ENCODE assay signal across 8 mouse cellular contexts in genomic region chr17:24803952-24804951, GRCm38 (mm10). TPM values are rescaled to one million over a fixed set of nuclear protein-coding genes. Genes with fewer than 3 reads are reported as not detected.
A peak's percentile ranks its signal among the peaks of the same experiment; 100 is the strongest.
DNase-seq lines count a peak whose midpoint lies in the region; ATAC-seq and TF ChIP-seq lines count a peak whose summit lies in the region.

Gene Meiob (plus strand): TSS chr17:24804289.

- DNase-seq in A20 (ENCODE audit: low read depth, low spot score) = peak; percentile 93
- DNase-seq in adrenal gland, adult 8-10 months = peak; percentile 56
- DNase-seq in embryonic facial prominence, embryonic 10.5 days (ENCODE audit: low spot score) = peak; percentile 91
- peak; percentile 91 for DNase-seq in heart, embryonic 10.5 days (ENCODE audit: low spot score)
- DNase-seq in kidney, adult 9 months = peak; percentile 76
- DNase-seq in liver, embryonic 14.5 days (ENCODE audit: low read depth in 3 of 3, low spot score in 3 of 3) = peak; percentile 62 to 65 (median 63)
- DNase-seq in neural tube, embryonic 10.5 days (ENCODE audit: extremely low spot score, low spot score) = peak; percentile 87
- DNase-seq in stomach, postnatal 0 days (ENCODE audit: low spot score) = peak; percentile 78

- H3K4me3 ChIP-seq in embryonic facial prominence, embryonic 10.5 days = peak within 1 kb of the TSS; percentile 74
- peak within 1 kb of the TSS; percentile 77 for H3K4me3 ChIP-seq in heart, embryonic 10.5 days
- peak within 1 kb of the TSS; percentile 71 to 74 for H3K4me3 ChIP-seq in liver, embryonic 14.5 days (ENCODE audit: insufficient read depth in 1 of 2, low read depth in 2 of 2, low read length in 2 of 2)
- H3K4me3 ChIP-seq in stomach, postnatal 0 days (ENCODE audit: low read depth, low read length) = peak within 1 kb of the TSS; percentile 60

- H3K4me1 ChIP-seq in embryonic facial prominence, embryonic 10.5 days = peaks cover 11% of the 10 kb centered on the region; the same call in 1 of the 2 replicates
- H3K4me1 ChIP-seq in heart, embryonic 10.5 days = peaks cover 10% of the 10 kb centered on the region
- peaks cover 4 to 7% of the 10 kb centered on the region in 2 experiments for H3K4me1 ChIP-seq in liver, embryonic 14.5 days (replicated peaks; ENCODE audit: control insufficient read depth in 2 of 2, insufficient read depth in 2 of 2, low read length in 1 of 2)
- no peaks in the 10 kb centered on the region for H3K4me1 ChIP-seq in stomach, postnatal 0 days (replicated peaks; ENCODE audit: control insufficient read depth, insufficient read depth)

- H3K27me3 ChIP-seq in embryonic facial prominence, embryonic 10.5 days (replicated peaks; ENCODE audit: low read depth, poor library complexity, severe bottlenecking) = peaks cover 62% of the 10 kb centered on the region
- H3K27me3 ChIP-seq in heart, embryonic 10.5 days (ENCODE audit: insufficient read depth, poor library complexity, severe bottlenecking) = peaks cover 45% of the 10 kb centered on the region
- no peaks in the 10 kb centered on the region; the same call in 1 of the 2 replicates for H3K27me3 ChIP-seq in liver, embryonic 14.5 days (ENCODE audit: control insufficient read depth, insufficient read depth, low read length)
- H3K27me3 ChIP-seq in stomach, postnatal 0 days (ENCODE audit: control insufficient read depth, insufficient read depth, low read length) = no peaks in the 10 kb centered on the region

- peak within 1 kb of the TSS; percentile 69 for H3K9ac ChIP-seq in liver, embryonic 14.5 days (replicated peaks)
- peak within 1 kb of the TSS; percentile 60 for H3K9ac ChIP-seq in stomach, postnatal 0 days (ENCODE audit: low read length)

- under 1% methylated on average over 71 of the region's 71 CpGs for WGBS in embryonic facial prominence, embryonic 10.5 days
- WGBS in heart, embryonic 10.5 days = under 1% methylated on average over 71 of the region's 71 CpGs
- WGBS in liver, embryonic 14.5 days (ENCODE audit: insufficient replicate concordance) = under 1% methylated on average over 71 of the region's 71 CpGs
- under 1% methylated on average over 64 of the region's 71 CpGs for WGBS in stomach, postnatal 0 days

- H3K27ac ChIP-seq in embryonic facial prominence, embryonic 10.5 days (replicated peaks) = peak within 1 kb of the TSS; percentile 78
- peak within 1 kb of the TSS; percentile 76 for H3K27ac ChIP-seq in heart, embryonic 10.5 days
- H3K27ac ChIP-seq in liver, embryonic 14.5 days = no peak within 1 kb of the TSS
- H3K27ac ChIP-seq in stomach, postnatal 0 days (replicated peaks) = no peak within 1 kb of the TSS

- ATAC-seq in liver, embryonic 14.5 days (ENCODE audit: insufficient read depth) = peak; percentile 89
- peak; percentile 81 for ATAC-seq in stomach, postnatal 0 days (ENCODE audit: low FRiP score, low TSS enrichment)

- 0 out of 2 replicates have a peak, but pooled peaks have one; percentile 8 for TF ChIP-seq CTCF in liver, embryonic 14.5 days (IDR thresholded peaks at IDR 0.05; ENCODE audit: low read depth)
- no peak for TF ChIP-seq CTCF in stomach, postnatal 0 days (IDR thresholded peaks at IDR 0.05; ENCODE audit: low read depth)

- no peak for TF ChIP-seq EP300 in liver, embryonic 14.5 days (IDR thresholded peaks at IDR 0.05; ENCODE audit: low read depth)
- TF ChIP-seq EP300 in stomach, postnatal 0 days (optimal IDR thresholded peaks at IDR 0.05) = no peak

- H3K36me3 ChIP-seq in embryonic facial prominence, embryonic 10.5 days (replicated peaks) = no peaks in the 10 kb centered on the region
- no peaks in the 10 kb centered on the region for H3K36me3 ChIP-seq in heart, embryonic 10.5 days
- H3K36me3 ChIP-seq in liver, embryonic 14.5 days (replicated peaks; ENCODE audit: control insufficient read depth, insufficient read depth, low read depth) = no peaks in the 10 kb centered on the region
- no peaks in the 10 kb centered on the region for H3K36me3 ChIP-seq in stomach, postnatal 0 days (ENCODE audit: control insufficient read depth, insufficient read depth, low read length)

- peak within 1 kb of the TSS; percentile 84 for H3K4me2 ChIP-seq in liver, embryonic 14.5 days (ENCODE audit: low read depth)
- H3K4me2 ChIP-seq in stomach, postnatal 0 days (replicated peaks; ENCODE audit: low read depth) = peak within 1 kb of the TSS; percentile 91

- H3K9me3 ChIP-seq in embryonic facial prominence, embryonic 10.5 days = no peaks in the 10 kb centered on the region
- H3K9me3 ChIP-seq in heart, embryonic 10.5 days = no peaks in the 10 kb centered on the region
- no peaks in the 10 kb centered on the region for H3K9me3 ChIP-seq in liver, embryonic 14.5 days (ENCODE audit: control insufficient read depth, low read length)
- no peaks in the 10 kb centered on the region for H3K9me3 ChIP-seq in stomach, postnatal 0 days (ENCODE audit: control insufficient read depth, low read length)

RNA-seq across cellular contexts. Expression of gene Meiob, which starts in this region (rescaled TPM):
- total RNA-seq in adrenal gland, adult 8-10 months (2022) = 1 to 10 TPM in 2 of 4 experiments, under 1 TPM in 2; 0.52 to 2.7 (median 1.1) TPM
- not detected in 2 replicates for polyA plus RNA-seq in embryonic facial prominence, embryonic 10.5 days (2016; fragmentation: Nextera tagmentation; extraction: Ambion mirVana)
- polyA plus RNA-seq in heart, embryonic 10.5 days (2016; fragmentation: Nextera tagmentation; extraction: Ambion mirVana) = not detected in 2 replicates
- polyA plus RNA-seq in liver, embryonic 14.5 days (2012; rRNA removed) = 0.50 and 0.65 TPM in 2 replicates
- polyA plus RNA-seq in liver, embryonic 14.5 days (2014; fragmentation: Nextera tagmentation; extraction: Ambion mirVana) = 0.90 and 1.2 TPM in 2 replicates
- polyA plus RNA-seq in stomach, postnatal 0 days (2015; fragmentation: Nextera tagmentation; extraction: Ambion mirVana) = 0.05 TPM in 1 of 2 replicates, not detected in the other

Comparison
In these comparisons a context has a peak if more than half of its experiments do, and no peak if none do; other contexts are left out.
1. Peak in DNase-seq, H3K4me3 ChIP-seq and H3K27ac ChIP-seq in embryonic facial prominence, embryonic 10.5 days; RNA of the gene not detected or under 1 TPM.
2. Peak in DNase-seq, H3K4me3 ChIP-seq and H3K27ac ChIP-seq in heart, embryonic 10.5 days; RNA of the gene not detected or under 1 TPM.
3. Peak in DNase-seq, ATAC-seq, H3K4me3 ChIP-seq, H3K9ac ChIP-seq and H3K4me2 ChIP-seq in stomach, postnatal 0 days; RNA of the gene not detected or under 1 TPM.